ENCODE assay signal across 12 mouse cellular contexts in genomic region chr16:35233329-35233728, GRCm38 (mm10).
"Had no signal": no experiment of that assay in that cellular context is flagged by ENCODE, and none has a peak within 500 bp of the region (broad histone marks: within the 10 kb centered on the region; RNA-seq: fewer than 3 reads in every experiment).

No protein-coding gene starts in this region.

- H3K27ac ChIP-seq: kidney, embryonic 15.5 days; limb, embryonic 13.5 days; liver, embryonic 14.5 days; neural tube, embryonic 15.5 days had no signal

- DNase-seq: kidney, postnatal 14 days; left cerebral cortex, postnatal 4 days; lung, adult 18-20 months; midbrain, embryonic 14.5 days; right cerebral cortex, adult 18-20 months; right cerebral cortex, postnatal 25 days; thymus, postnatal 36 days had no signal

- H3K27me3 ChIP-seq: kidney, embryonic 15.5 days; neural tube, embryonic 15.5 days had no signal

- H3K4me2 ChIP-seq: kidney, embryonic 15.5 days; limb, embryonic 13.5 days; neural tube, embryonic 15.5 days had no signal

- H3K36me3 ChIP-seq: kidney, embryonic 15.5 days; limb, embryonic 13.5 days; neural tube, embryonic 15.5 days had no signal

- H3K9ac ChIP-seq: kidney, embryonic 15.5 days; limb, embryonic 13.5 days; liver, embryonic 14.5 days; neural tube, embryonic 15.5 days had no signal

- H3K9me3 ChIP-seq: kidney, embryonic 15.5 days; limb, embryonic 13.5 days; neural tube, embryonic 15.5 days had no signal

- H3K4me3 ChIP-seq: kidney, embryonic 15.5 days; limb, embryonic 13.5 days; myocyte; neural tube, embryonic 15.5 days had no signal
